Mouse (Mus musculus): Measurements from ENCODE around the gene Prrx2.

- TF ChIP-seq GATA1 (IDR thresholded peaks at IDR 0.05; ENCODE audit: borderline replicate concordance, low read length) (no peak), FLI1 (IDR thresholded peaks at IDR 0.05; ENCODE audit: low read length) (no peak)
Observed at GRCm38 (mm10) chr2:30863574-30863973, 28.8 kb downstream of the Prrx2 start.

Data from megakaryocyte, embryonic 14.5 days (primary cell).